Mouse (Mus musculus): ENCODE results near the gene Iqsec1. TPM values are rescaled to one million over a fixed set of nuclear protein-coding genes. Genes with fewer than 3 reads are reported as not detected.

Gene Iqsec1
- total and polyA plus RNA-seq, 2 experiments from 2014 or later: 12.0 to 93.7 TPM

- no peak for ATAC-seq (ENCODE audit: insufficient read depth, low read depth)
- Histone ChIP-seq H3K36me3 (replicated peaks; ENCODE audit: control insufficient read depth, insufficient read depth, low read length) (no peaks in the 10 kb centered on the region), H3K4me2 (ENCODE audit: low read depth, low read length) (no peak overlapping the region), H3K4me3 (ENCODE audit: low read depth, low read length) (no peak overlapping the region), H3K27me3 (ENCODE audit: control insufficient read depth, insufficient read depth, low read length) (no peaks in the 10 kb centered on the region), H3K9me3 (replicated peaks; ENCODE audit: control insufficient read depth, low read length) (no peaks in the 10 kb centered on the region), H3K9ac (replicated peaks; ENCODE audit: low read depth, low read length) (no peak overlapping the region), H3K4me1 (ENCODE audit: control insufficient read depth, insufficient read depth) (peaks cover 11% of the 10 kb centered on the region), H3K27ac (ENCODE audit: low read depth) (no peak overlapping the region)
- DNase-seq (ENCODE audit: low spot score): no peak
- whole genome bisulfite sequencing: 56% methylated on average over 5 of the region's 5 CpGs
- TF ChIP-seq CTCF (IDR thresholded peaks at IDR 0.05; ENCODE audit: low read depth) (no peak), EP300 (IDR thresholded peaks at IDR 0.05; ENCODE audit: low read depth) (no peak)
These were observed 67.8 kb downstream of the Iqsec1 start for GRCm38 (mm10) chr6:90920510-90921220.

DNA sequence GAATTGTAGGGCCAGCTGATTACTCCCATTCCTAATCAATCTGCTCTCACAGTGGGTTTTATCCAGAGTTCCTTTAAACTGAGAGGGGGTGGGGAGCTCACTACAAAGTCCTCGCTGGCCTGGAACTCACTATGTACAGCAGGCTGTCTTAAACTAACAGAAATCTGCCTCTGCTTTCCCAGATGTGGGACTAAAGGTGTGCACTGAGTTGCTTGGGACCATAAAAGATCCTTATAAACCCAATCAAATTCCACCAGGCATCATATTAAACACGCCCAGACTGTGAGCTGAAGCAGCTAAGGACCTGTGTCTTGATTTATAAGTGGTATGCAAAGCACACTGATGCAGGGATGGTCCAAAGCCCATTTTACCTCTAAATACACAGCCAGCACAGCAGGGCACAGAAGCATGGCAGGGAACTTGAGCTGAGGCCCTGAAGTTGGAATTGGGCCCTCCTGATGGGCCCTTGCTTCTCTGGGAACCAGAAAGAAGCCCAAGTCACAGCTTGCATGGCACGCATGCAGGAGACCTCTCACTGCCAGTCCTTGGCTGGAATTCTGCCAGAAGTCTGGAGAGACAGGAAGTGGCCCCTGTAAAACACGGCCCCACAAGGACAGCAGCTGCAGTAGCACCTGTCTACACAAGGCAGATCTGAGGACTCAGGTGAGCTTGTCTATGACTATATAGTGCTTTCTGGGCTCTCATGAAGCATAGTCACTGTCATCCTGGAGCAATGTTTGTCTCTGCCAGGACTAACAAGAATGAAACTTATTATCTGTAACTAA lies 68.7 kb downstream of the Iqsec1 start:
- Histone ChIP-seq H3K9me3 (replicated peaks; ENCODE audit: control insufficient read depth, low read length) (no peaks in the 10 kb centered on the region), H3K27ac (ENCODE audit: low read depth) (no peak overlapping the region), H3K4me2 (ENCODE audit: low read depth, low read length) (no peak overlapping the region), H3K9ac (replicated peaks; ENCODE audit: low read depth, low read length) (no peak overlapping the region), H3K27me3 (ENCODE audit: control insufficient read depth, insufficient read depth, low read length) (no peaks in the 10 kb centered on the region), H3K4me1 (ENCODE audit: control insufficient read depth, insufficient read depth) (0 out of 2 replicates have a peak, but pooled peaks cover 4% of the 10 kb centered on the region), H3K36me3 (replicated peaks; ENCODE audit: control insufficient read depth, insufficient read depth, low read length) (no peaks in the 10 kb centered on the region), H3K4me3 (ENCODE audit: low read depth, low read length) (no peak overlapping the region)
- no peak for DNase-seq (ENCODE audit: low spot score)
- no peak for TF ChIP-seq EP300 (IDR thresholded peaks at IDR 0.05; ENCODE audit: low read depth)
- no peak for TF ChIP-seq CTCF (IDR thresholded peaks at IDR 0.05; ENCODE audit: low read depth)
- ATAC-seq (ENCODE audit: insufficient read depth, low read depth): no peak
- WGBS: 58% methylated on average over 4 of the region's 4 CpGs

DNA sequence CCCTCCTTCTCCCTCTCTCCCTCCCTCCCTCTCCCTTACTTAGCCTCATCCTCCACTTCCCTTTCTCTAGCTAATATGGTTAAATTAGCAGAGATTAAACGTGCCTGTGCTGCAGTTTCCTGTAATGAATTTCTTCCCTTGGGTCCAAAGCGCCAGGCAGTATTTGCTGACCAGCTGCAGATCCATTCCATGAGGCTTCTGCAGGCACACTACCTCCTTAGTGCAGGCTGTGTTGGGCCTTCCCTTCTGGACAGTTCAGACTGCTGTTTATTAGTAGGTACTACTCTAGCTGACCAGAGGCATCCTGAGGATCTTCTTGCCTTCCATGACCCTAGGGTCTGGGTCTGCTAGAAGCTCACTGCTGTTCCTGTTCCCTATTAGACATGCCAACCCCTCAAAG lies 72.9 kb downstream of the Iqsec1 start:
- no peak overlapping the region for H3K4me3 ChIP-seq (ENCODE audit: low read depth, low read length)
- 0 out of 2 replicates have a peak, but pooled peaks cover 4% of the 10 kb centered on the region for H3K4me1 ChIP-seq (ENCODE audit: control insufficient read depth, insufficient read depth)
- H3K27ac ChIP-seq (ENCODE audit: low read depth): no peak overlapping the region
- no peak overlapping the region for H3K9ac ChIP-seq (replicated peaks; ENCODE audit: low read depth, low read length)
- H3K4me2 ChIP-seq (ENCODE audit: low read depth, low read length): no peak overlapping the region
- DNase-seq (ENCODE audit: low spot score) (no peak), ATAC-seq (ENCODE audit: insufficient read depth, low read depth) (no peak)
- H3K27me3 ChIP-seq (ENCODE audit: control insufficient read depth, insufficient read depth, low read length): no peaks in the 10 kb centered on the region
- H3K9me3 ChIP-seq (replicated peaks; ENCODE audit: control insufficient read depth, low read length): no peaks in the 10 kb centered on the region
- TF ChIP-seq CTCF (IDR thresholded peaks at IDR 0.05; ENCODE audit: low read depth): no peak
- TF ChIP-seq EP300 (IDR thresholded peaks at IDR 0.05; ENCODE audit: low read depth): no peak
- WGBS: 63% methylated on average over 2 of the region's 2 CpGs
- H3K36me3 ChIP-seq (replicated peaks; ENCODE audit: control insufficient read depth, insufficient read depth, low read length): no peaks in the 10 kb centered on the region

DNA sequence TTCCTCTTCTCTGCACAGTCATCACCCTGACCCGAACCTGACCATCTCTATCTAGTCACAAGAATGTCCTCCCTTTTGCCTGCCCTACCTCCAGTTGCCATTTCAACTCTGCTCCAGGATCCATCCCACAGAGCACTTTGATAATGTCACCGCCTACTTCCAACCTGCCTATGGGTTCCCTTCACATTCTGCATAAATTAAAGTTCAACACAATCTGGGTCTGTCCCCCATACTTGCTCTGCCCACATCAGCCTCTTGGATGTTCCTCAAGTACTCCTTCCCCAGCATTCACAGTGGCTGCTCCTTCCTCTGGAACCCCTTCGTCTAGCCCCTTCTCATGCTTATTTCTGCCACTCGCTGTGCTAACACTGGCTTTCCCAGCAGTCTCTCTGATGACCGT lies 74.7 kb downstream of the Iqsec1 start:
- Histone ChIP-seq H3K9me3 (replicated peaks; ENCODE audit: control insufficient read depth, low read length) (no peaks in the 10 kb centered on the region), H3K36me3 (replicated peaks; ENCODE audit: control insufficient read depth, insufficient read depth, low read length) (no peaks in the 10 kb centered on the region), H3K4me3 (ENCODE audit: low read depth, low read length) (no peak overlapping the region), H3K27ac (ENCODE audit: low read depth) (no peak overlapping the region), H3K27me3 (ENCODE audit: control insufficient read depth, insufficient read depth, low read length) (no peaks in the 10 kb centered on the region), H3K4me2 (ENCODE audit: low read depth, low read length) (no peak overlapping the region), H3K9ac (replicated peaks; ENCODE audit: low read depth, low read length) (no peak overlapping the region), H3K4me1 (ENCODE audit: control insufficient read depth, insufficient read depth) (no peaks in the 10 kb centered on the region)
- TF ChIP-seq EP300 (IDR thresholded peaks at IDR 0.05; ENCODE audit: low read depth) (no peak), CTCF (IDR thresholded peaks at IDR 0.05; ENCODE audit: low read depth) (no peak)
- ATAC-seq (ENCODE audit: insufficient read depth, low read depth) (no peak), DNase-seq (ENCODE audit: low spot score) (no peak)
- 91% methylated on average over 5 of the region's 5 CpGs for WGBS

DNA sequence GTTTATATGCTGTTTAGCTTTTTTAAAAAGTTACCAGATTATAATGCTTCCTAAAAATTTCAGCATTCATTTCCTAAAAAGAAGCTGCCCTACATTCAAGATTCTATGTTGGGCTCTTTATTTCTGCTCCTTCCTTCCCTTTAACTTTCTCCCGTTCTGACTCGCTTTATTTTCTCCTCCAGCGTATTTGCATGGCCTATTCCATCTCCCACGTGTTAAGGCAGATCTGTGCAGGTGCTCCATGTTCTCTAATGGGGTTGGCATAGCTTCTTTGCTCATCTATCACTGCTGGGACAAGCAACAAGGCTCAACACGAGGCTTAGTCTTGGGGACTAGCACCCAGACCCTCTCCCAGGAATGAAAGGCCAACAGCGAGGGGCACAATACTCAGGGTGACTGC lies 75.7 kb downstream of the Iqsec1 start:
- no peak for ATAC-seq (ENCODE audit: insufficient read depth, low read depth)

More for the DNA sequence above, 75.7 kb downstream of the Iqsec1 start:
- no peak for DNase-seq (ENCODE audit: low spot score)
- H3K9ac ChIP-seq (replicated peaks; ENCODE audit: low read depth, low read length): no peak overlapping the region
- H3K4me3 ChIP-seq (ENCODE audit: low read depth, low read length): no peak overlapping the region
- 80% methylated on average over 6 of the region's 6 CpGs for WGBS
- no peaks in the 10 kb centered on the region for H3K4me1 ChIP-seq (ENCODE audit: control insufficient read depth, insufficient read depth)
- no peaks in the 10 kb centered on the region for H3K36me3 ChIP-seq (replicated peaks; ENCODE audit: control insufficient read depth, insufficient read depth, low read length)
- H3K27me3 ChIP-seq (ENCODE audit: control insufficient read depth, insufficient read depth, low read length): no peaks in the 10 kb centered on the region
- H3K9me3 ChIP-seq (replicated peaks; ENCODE audit: control insufficient read depth, low read length): no peaks in the 10 kb centered on the region
- no peak overlapping the region for H3K4me2 ChIP-seq (ENCODE audit: low read depth, low read length)
- TF ChIP-seq EP300 (IDR thresholded peaks at IDR 0.05; ENCODE audit: low read depth): no peak
- no peak for TF ChIP-seq CTCF (IDR thresholded peaks at IDR 0.05; ENCODE audit: low read depth)
- H3K27ac ChIP-seq (ENCODE audit: low read depth): no peak overlapping the region

Data from heart, postnatal 0 days (tissue).